Mouse (Mus musculus): ENCODE measurements around the gene Ccdc186. TPM values are rescaled to one million over a fixed set of nuclear protein-coding genes. Genes with fewer than 3 reads are reported as not detected.

The Ccdc186 gene
- total and polyA plus RNA-seq, 3 experiments = 2.2 to 7.5 (median 3.4) TPM

DNA sequence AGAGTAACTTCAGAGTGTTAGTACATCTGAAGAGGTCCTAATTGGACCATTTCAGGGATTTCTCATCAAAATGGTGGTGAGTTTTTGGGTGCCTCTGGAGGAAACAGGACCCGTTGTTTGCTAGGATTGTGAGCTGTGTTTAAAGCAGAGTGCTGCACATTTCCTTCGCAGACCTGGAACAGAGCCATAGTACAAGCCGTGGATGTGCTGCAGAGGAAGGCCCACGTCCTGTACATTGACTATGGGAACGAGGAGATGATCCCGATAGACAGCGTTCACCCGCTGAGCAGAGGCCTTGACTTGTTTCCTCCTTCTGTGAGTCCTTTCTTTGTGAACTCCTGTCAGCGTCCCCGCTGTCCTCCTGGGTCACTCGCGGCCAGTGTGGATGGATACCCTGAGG lies 21.0 kb upstream of the Ccdc186 start:
- Histone ChIP-seq H3K9ac (ENCODE audit: insufficient read depth, low read depth) (no peak overlapping the region), H3K27me3 (replicated peaks) (no peaks in the 10 kb centered on the region), H3K4me1 (ENCODE audit: control insufficient read depth in 1 of 2, insufficient read depth in 2 of 2) (peaks cover 6 to 12% of the 10 kb centered on the region in 2 experiments), H3K36me3 (replicated peaks in 1 of 2; ENCODE audit: control insufficient read depth in 1 of 2, insufficient read depth in 1 of 2, low read length in 1 of 2) (no peaks in the 10 kb centered on the region), H3K27ac (ENCODE audit: insufficient read depth, low read depth) (no peak overlapping the region), H3K4me2 (ENCODE audit: insufficient read depth, low read depth, poor library complexity, severe bottlenecking) (no peak overlapping the region), H3K79me2 (replicated peaks; ENCODE audit: control insufficient read depth, extremely low read depth, insufficient read depth, poor library complexity, severe bottlenecking) (no peaks in the 10 kb centered on the region), H3K9me3 (replicated peaks; ENCODE audit: low read length) (no peaks in the 10 kb centered on the region), H3K4me3 (replicated peaks in 1 of 3; ENCODE audit: low read depth in 2 of 3, low read length in 2 of 3, poor library complexity in 1 of 3) (no peak overlapping the region)
- TF ChIP-seq SIN3A (IDR thresholded peaks at IDR 0.05; ENCODE audit: low read length) (no peak), POLR2AphosphoS2 (IDR thresholded peaks at IDR 0.05; ENCODE audit: low read depth, low read length) (no peak), MEF2A (IDR thresholded peaks at IDR 0.05; ENCODE audit: borderline replicate concordance, low read depth, low read length) (no peak), TBP (conservative IDR thresholded peaks at IDR 0.05; ENCODE audit: low read depth, low read length) (no peak), HCFC1 (IDR thresholded peaks at IDR 0.05; ENCODE audit: low read depth, low read length) (no peak), ELF1 (IDR thresholded peaks at IDR 0.05; ENCODE audit: low read depth, low read length) (no peak), USF1 (IDR thresholded peaks at IDR 0.05; ENCODE audit: low read depth, low read length) (no peak), ZNF384 (IDR thresholded peaks at IDR 0.05; ENCODE audit: low read depth, low read length) (no peak), CTCF (conservative IDR thresholded peaks at IDR 0.05 in 1 of 2, IDR thresholded peaks at IDR 0.05 in 1 of 2; ENCODE audit: low read depth in 2 of 2, low read length in 2 of 2) (no peak), CHD2 (IDR thresholded peaks at IDR 0.05; ENCODE audit: low read length) (no peak), POLR2A (IDR thresholded peaks at IDR 0.05; ENCODE audit: low read depth, low read length) (no peak), JUND (conservative IDR thresholded peaks at IDR 0.05; ENCODE audit: low read depth, low read length) (no peak), GABPA (IDR thresholded peaks at IDR 0.05; ENCODE audit: insufficient replicate concordance, low read depth, low read length) (no peak), KAT2A (IDR thresholded peaks at IDR 0.05; ENCODE audit: insufficient replicate concordance, low read length) (no peak), E2F4 (IDR thresholded peaks at IDR 0.05; ENCODE audit: insufficient replicate concordance, low read depth, low read length) (no peak), ZMIZ1 (IDR thresholded peaks at IDR 0.05; ENCODE audit: low read depth, low read length) (no peak), ZKSCAN1 (IDR thresholded peaks at IDR 0.05; ENCODE audit: borderline replicate concordance, low read depth, low read length) (no peak), IRF4 (IDR thresholded peaks at IDR 0.05; ENCODE audit: low read depth, low read length) (no peak), PAX5 (IDR thresholded peaks at IDR 0.05; ENCODE audit: low read length) (no peak), MAFK (IDR thresholded peaks at IDR 0.05; ENCODE audit: insufficient replicate concordance, low read length) (no peak)
- in situ Hi-C loops (cut with MboI; ENCODE audit: low pct_ligation_motif_present, low pct_unique_long_range_greater_than_20kb, low sequenced_read_pairs) (no loop called here), dilution Hi-C loops (cut with MboI; ENCODE audit: extremely low pct_ligation_motif_present, extremely low pct_unique_long_range_greater_than_20kb, low sequenced_read_pairs) (no loop called here)
- DNase-seq (ENCODE audit: extremely low read depth) = no peak

GRCm38 (mm10) chr19:56838942-56839706 lies 17.1 kb upstream of the Ccdc186 start:
- dilution Hi-C loops (cut with MboI; ENCODE audit: extremely low pct_ligation_motif_present, extremely low pct_unique_long_range_greater_than_20kb, low sequenced_read_pairs) = no loop called here
- H3K4me1 ChIP-seq (ENCODE audit: control insufficient read depth in 1 of 2, insufficient read depth in 2 of 2) = peaks cover 6 to 12% of the 10 kb centered on the region in 2 experiments

More at GRCm38 (mm10) chr19:56838942-56839706, 17.1 kb upstream of the Ccdc186 start:
- H3K9me3 ChIP-seq (replicated peaks; ENCODE audit: low read length) = no peaks in the 10 kb centered on the region
- H3K27ac ChIP-seq (ENCODE audit: insufficient read depth, low read depth) = no peak overlapping the region
- no peak overlapping the region for H3K4me3 ChIP-seq (replicated peaks in 1 of 3; ENCODE audit: low read depth in 2 of 3, low read length in 2 of 3, poor library complexity in 1 of 3)
- H3K79me2 ChIP-seq (replicated peaks; ENCODE audit: control insufficient read depth, extremely low read depth, insufficient read depth, poor library complexity, severe bottlenecking) = no peaks in the 10 kb centered on the region
- no peak overlapping the region for H3K9ac ChIP-seq (ENCODE audit: insufficient read depth, low read depth)
- in situ Hi-C loops (cut with MboI; ENCODE audit: low pct_ligation_motif_present, low pct_unique_long_range_greater_than_20kb, low sequenced_read_pairs) = no loop called here
- TF ChIP-seq RAD21 (IDR thresholded peaks at IDR 0.05; ENCODE audit: low read depth, low read length) (no peak), CTCF (conservative IDR thresholded peaks at IDR 0.05 in 1 of 2, IDR thresholded peaks at IDR 0.05 in 1 of 2; ENCODE audit: low read depth in 2 of 2, low read length in 2 of 2) (peak in 1 of 2 experiments; percentile 3; a peak in 1 of 4 replicates)
- no peaks in the 10 kb centered on the region for H3K36me3 ChIP-seq (replicated peaks in 1 of 2; ENCODE audit: control insufficient read depth in 1 of 2, insufficient read depth in 1 of 2, low read length in 1 of 2)
- no peaks in the 10 kb centered on the region for H3K27me3 ChIP-seq (replicated peaks)
- no peak for DNase-seq (ENCODE audit: extremely low read depth)
- H3K4me2 ChIP-seq (ENCODE audit: insufficient read depth, low read depth, poor library complexity, severe bottlenecking) = no peak overlapping the region

Measured in CH12.LX (cell line).